Mouse (Mus musculus): ENCODE results near the gene Macf1. TPM values are rescaled to one million over a fixed set of nuclear protein-coding genes. Genes with fewer than 3 reads are reported as not detected.
"Not testable (repeated sequence)": the region's sequence is repeated elsewhere in the genome, so short reads cannot be mapped to it uniquely, and the experiment has no call there.

Gene Macf1
- total RNA-seq, 2 experiments from 2014 or later, result 226 to 248 TPM

GRCm38 (mm10) chr4:123374316-123375008, 309.7 kb downstream of the Macf1 start:
- no peak for DNase-seq (ENCODE audit: low spot score in 2 of 2)

DNA sequence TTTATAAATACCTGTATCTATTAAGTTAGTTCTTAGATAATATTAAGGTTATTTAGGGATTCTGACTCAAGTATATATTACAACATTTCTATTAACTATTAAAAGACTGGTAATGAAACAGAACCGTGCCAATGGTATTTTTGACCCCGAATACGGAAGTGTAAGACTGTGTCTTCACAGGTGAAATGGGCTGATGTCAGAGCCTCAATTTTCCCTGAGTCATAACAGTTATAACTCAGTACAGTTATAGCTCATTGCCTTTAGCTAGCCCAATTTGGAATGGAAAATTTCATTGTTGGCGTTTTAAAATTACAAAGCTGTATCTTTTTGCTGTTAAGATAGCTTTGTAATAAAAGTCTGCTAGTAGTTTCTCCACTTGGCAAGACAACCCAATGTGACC, 320.6 kb downstream of the Macf1 start:
- no peak for DNase-seq (ENCODE audit: low spot score in 2 of 2)

DNA sequence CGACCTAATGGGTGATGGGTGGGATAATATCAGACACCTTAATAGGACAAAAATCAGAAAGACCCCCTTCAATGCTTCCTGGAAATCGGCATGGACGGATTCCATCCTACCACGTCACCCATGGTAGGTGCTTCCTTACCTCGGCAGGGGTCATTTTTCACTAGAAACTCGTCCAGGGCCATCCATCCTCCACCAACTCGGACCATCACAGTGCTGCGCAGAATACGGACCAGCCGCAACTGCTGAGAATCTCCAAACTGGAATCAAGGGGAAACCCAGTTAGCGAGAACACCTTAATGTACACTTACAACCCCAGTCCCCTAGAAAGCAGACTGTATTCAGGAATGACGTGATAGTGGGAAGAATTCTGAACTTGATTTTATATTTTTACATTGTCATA, 323.4 kb downstream of the Macf1 start:
- DNase-seq (ENCODE audit: low spot score in 2 of 2), result no peak

DNA sequence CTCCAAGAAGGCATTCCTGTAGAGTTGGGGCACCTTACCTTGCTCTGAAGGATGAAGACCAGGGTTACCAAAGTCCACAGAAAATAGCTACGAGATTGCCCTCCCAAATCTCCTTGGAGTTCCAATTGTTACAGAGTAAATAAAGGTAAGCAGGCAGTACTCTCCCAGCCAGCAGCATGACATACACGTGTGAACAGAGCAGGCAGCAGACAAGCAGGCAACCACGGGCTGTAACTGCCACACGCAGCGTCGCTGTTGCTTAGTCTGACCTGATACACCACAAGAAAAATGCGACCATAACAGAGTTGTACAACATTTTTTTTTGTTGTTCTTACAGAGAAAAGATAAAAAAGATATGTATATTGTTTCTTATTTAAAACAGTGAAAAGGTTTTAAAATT, 325.5 kb downstream of the Macf1 start:
- no peak for DNase-seq (ENCODE audit: low spot score in 2 of 2)

- no peak for DNase-seq (ENCODE audit: low spot score in 2 of 2)
Observed at GRCm38 (mm10) chr4:123355941-123356340, 328.2 kb downstream of the Macf1 start.

GRCm38 (mm10) chr4:123353271-123353877, 330.8 kb downstream of the Macf1 start:
- no peak for DNase-seq (ENCODE audit: low spot score in 2 of 2)

GRCm38 (mm10) chr4:123343471-123343789, 340.7 kb downstream of the Macf1 start:
- DNase-seq (ENCODE audit: low spot score in 2 of 2), result no peak

DNA sequence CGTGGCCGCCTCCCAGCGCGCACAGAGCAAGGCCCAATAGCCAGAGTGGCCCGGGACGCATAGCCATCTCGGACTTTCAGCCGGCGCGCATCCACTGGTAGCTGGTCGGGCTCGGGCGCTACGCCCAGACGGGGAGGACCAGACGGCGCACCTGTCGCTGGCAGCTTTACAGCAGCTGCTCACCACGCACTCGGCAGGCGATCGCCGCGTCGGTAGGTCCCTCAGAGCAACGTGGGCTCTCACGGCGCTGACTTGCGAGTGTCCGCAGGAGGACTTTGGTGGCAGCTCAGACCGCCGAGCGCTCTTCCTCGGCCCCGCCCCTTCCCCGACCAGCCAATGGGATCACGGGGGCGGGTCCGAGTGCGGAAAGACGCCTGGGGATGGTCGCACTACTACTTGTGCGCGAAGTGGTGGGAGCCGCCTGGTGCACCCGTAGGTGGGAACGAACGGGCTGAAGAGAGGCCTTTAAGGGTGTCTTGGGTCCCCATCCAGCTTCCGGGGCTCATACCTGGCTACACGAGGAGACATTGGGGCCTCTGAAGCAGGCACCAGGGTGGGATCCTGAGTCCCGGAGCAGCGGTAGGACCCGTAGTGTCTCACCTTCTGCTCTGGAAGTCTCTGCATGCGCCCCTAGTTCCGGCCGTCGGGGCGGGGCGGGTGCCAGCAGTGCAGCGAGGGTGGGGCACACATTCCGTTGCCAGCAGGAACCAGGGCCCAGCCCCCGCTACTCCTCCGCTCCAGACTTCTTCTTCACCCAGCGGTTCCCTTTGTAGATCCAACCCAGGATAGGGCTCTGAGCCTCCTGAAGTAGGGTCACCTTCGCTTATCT, 341.3 kb downstream of the Macf1 start, which contains the start of gene Bmp8a:
Gene Bmp8a, minus strand, starts transcription at position 611 of the 829 bp plus-strand sequence.
- DNase-seq (ENCODE audit: low spot score in 2 of 2), result peak in 1 of 2 experiments; percentile 35

GRCm38 (mm10) chr4:123342091-123342641, 342.0 kb downstream of the Macf1 start:
- no peak for DNase-seq (ENCODE audit: low spot score in 2 of 2)

- DNase-seq (ENCODE audit: low spot score in 2 of 2), result no peak
Observed at GRCm38 (mm10) chr4:123340232-123340631, 343.9 kb downstream of the Macf1 start.

DNA sequence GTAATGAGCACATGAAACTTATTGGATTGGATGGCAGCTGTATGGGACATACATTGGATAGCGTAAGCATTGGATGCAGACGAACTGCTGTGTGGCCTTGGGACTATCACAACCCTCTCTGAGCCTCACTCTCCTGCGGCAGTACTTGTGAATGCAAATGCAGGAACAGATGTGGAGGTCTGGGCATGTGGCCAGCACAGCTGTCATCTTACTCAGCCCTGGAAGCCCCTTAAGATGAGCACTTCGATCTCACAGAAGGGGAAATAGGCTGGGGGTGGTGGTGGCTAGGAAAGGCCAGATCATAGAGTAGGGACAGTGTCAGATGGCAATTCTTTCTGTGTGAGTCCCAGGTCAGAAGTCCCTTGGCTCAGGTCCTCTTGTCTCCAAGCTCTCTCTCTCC, 346.5 kb downstream of the Macf1 start:
- no peak for DNase-seq (ENCODE audit: low spot score in 2 of 2)

GRCm38 (mm10) chr4:123335796-123336585, 348.2 kb downstream of the Macf1 start:
- no peak for DNase-seq (ENCODE audit: low spot score in 2 of 2)

GRCm38 (mm10) chr4:123335244-123335643, 348.9 kb downstream of the Macf1 start:
- DNase-seq (ENCODE audit: low spot score in 2 of 2), result not testable (repeated sequence)

DNA sequence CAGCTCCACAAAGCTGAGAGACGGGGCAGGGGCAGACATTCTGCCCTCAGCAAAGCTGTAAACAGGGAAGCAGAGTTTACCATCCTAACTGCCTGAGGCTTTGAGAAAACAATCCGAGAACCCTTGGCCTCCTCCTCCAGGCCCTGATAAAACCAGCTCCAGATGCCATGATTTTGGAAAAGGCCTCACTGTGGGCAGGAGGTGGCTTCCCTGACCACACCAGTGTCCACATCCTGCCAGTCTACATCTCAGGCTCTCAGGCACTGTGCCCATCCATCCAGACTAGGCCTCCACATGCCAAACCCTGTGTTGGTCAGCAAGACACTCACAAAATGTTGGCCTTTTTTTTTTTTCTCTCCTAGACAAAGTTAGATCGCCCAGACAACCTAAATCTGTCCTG, 350.0 kb downstream of the Macf1 start:
- no peak for DNase-seq (ENCODE audit: low spot score in 2 of 2)

DNA sequence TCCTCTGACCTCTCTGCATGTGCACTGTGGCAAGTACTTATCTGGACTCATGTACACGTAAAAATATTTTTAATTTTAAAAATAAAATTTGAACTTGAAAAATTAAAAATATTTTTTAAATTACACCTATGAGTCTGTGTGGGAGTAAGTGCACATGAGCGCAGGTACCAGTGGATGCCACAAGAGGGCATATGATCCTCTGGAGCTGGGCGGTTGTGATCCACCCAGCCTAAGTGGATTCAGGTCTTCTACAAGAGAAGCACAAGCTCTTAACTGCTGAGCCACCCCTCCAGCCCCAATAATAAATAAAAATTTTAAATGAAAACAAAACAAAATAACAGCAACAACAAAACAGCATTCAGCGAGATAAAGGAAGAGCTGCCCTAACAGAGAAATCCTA, 351.0 kb downstream of the Macf1 start:
- DNase-seq (ENCODE audit: low spot score in 2 of 2), result no peak

GRCm38 (mm10) chr4:123331961-123332360, 352.2 kb downstream of the Macf1 start:
- not testable (repeated sequence) for DNase-seq (ENCODE audit: low spot score in 2 of 2)

DNA sequence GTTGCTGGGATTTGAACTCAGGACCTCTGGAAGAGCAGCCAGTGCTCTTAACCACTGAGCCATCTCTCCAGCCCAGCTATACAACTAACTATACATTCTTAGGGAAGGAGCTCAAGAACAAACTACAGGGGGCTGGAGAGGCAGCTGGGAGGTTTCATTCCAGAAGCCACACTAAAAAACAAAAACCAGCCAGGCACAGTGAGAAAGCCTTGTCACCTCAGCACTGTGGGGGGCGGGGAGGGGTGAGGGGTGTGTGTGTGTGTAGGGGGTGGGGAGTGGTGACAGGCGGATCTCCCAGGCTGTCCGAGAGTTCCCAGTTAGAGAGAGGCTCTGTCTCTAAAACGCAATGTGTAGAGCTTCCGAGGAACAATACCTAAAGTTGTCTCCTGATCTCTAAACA, 352.8 kb downstream of the Macf1 start:
- DNase-seq (ENCODE audit: low spot score in 2 of 2), result no peak

GRCm38 (mm10) chr4:123328946-123329345, 355.2 kb downstream of the Macf1 start:
- no peak for DNase-seq (ENCODE audit: low spot score in 2 of 2)

- DNase-seq (ENCODE audit: low spot score in 2 of 2), result no peak
Observed at GRCm38 (mm10) chr4:123327630-123328029, 356.5 kb downstream of the Macf1 start.

DNA sequence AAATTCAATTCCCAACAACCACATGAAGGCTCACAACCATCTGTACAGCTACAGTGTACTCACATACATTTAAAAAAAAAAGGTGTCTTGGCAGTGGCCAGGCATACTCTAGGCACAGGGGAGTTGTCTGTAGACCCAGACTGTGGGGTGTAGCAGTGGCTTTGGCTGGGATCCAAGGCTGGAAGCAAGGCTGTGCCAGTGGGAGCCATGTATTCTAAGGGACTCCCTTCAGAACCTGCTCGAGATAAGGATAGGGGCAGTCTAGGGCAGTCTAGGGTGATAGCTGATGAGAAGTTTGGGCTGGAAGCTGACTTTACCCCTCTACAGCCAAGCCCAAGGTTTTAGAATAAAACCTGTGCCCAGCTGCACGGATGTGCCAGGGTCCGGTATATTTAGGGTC, 358.1 kb downstream of the Macf1 start:
- DNase-seq (ENCODE audit: low spot score in 2 of 2), result no peak

DNA sequence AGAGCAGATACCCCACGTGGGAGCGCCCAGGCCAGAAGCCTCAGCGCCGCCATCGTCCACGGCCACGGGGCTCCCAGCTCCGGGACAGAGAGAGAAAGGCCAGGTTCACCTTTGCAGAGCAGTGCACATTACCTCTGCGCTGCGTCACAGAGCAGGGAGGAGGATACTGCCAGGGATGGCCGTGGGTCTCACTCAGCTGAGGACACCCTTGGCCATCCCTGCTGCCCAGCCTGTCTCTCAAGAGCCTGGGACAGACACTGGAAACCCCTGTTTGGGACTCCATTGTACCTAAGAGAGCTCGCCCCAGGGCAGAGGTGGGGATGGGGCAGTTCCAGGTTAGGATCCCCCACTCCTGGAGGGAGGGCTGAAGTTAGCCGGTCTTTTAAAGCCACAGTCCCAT, 360.6 kb downstream of the Macf1 start, which contains the start of gene Oxct2a:
Gene Oxct2a, minus strand, starts transcription at position 101 of the 400 bp plus-strand sequence.
- no peak for DNase-seq (ENCODE audit: low spot score in 2 of 2)
